Mouse (Mus musculus) embryonic facial prominence, embryonic 11.5 days (tissue): ENCODE data around the gene Dip2a. TPM values are rescaled to one million over a fixed set of nuclear protein-coding genes. Genes with fewer than 3 reads are reported as not detected.

Experiments used
- ATAC-seq: fragments of 200-750 bp; cut with Nextera tagmentation; replicated peaks from 2 replicates; pipeline ENCODE4 v1.8.0; 2017; ENCODE audit warnings: low read depth; ENCODE audit not compliant: insufficient number of reproducible peaks, low FRiP score, low TSS enrichment
- DNase-seq: peaks from one replicate; pipeline ENCODE4 v3.0.0-alpha.2; 2015; ENCODE audit warnings: low spot score
- H3K27ac ChIP-seq: fragments of 300-500 bp; sonication (generic); replicated peaks from 2 replicates; pipeline ENCODE4 v1.5.1; 2014; ENCODE audit warnings: mild to moderate bottlenecking, low read depth, low read length, control low read depth
- H3K27me3 ChIP-seq: fragments of 300-500 bp; sonication (generic); 2 replicates; pipeline ENCODE4 v1.6.1; 2014; ENCODE audit warnings: mild to moderate bottlenecking, low read length, moderate library complexity, mixed read lengths; ENCODE audit not compliant: control insufficient read depth, insufficient read depth
- H3K36me3 ChIP-seq: fragments of 300-500 bp; sonication (generic); replicated peaks from 2 replicates; pipeline ENCODE4 v1.6.1; 2014; ENCODE audit warnings: low read depth, mild to moderate bottlenecking, low read length, moderate library complexity, mixed read lengths; ENCODE audit not compliant: control insufficient read depth, insufficient read depth
- H3K4me1 ChIP-seq: fragments of 300-500 bp; sonication (generic); 2 replicates; pipeline ENCODE4 v1.6.1; 2014; ENCODE audit warnings: low read length, mixed read lengths; ENCODE audit not compliant: control insufficient read depth, insufficient read depth
- H3K4me2 ChIP-seq: fragments of 300-500 bp; sonication (generic); 2 replicates; pipeline ENCODE4 v1.6.1; 2014; ENCODE audit warnings: low read depth, mild to moderate bottlenecking, control low read depth, low read length, moderate library complexity
- H3K4me3 ChIP-seq: fragments of 300-500 bp; sonication (generic); 2 replicates; pipeline ENCODE4 v1.5.1; 2014; ENCODE audit warnings: low read depth, low read length, control low read depth
- H3K9ac ChIP-seq: fragments of 300-500 bp; sonication (generic); replicated peaks from 2 replicates; pipeline ENCODE4 v1.6.1; 2014; ENCODE audit warnings: mild to moderate bottlenecking, control low read depth, low read length
- H3K9me3 ChIP-seq: fragments of 300-500 bp; sonication (generic); replicated peaks from 2 replicates; pipeline ENCODE4 v1.6.1; 2016; ENCODE audit warnings: mild to moderate bottlenecking, low read length, inconsistent platforms, mixed read lengths; ENCODE audit not compliant: control insufficient read depth
- WGBS: fragments of 180-500 bp; shearing (Covaris S2); extraction: QIAGEN DNeasy Blood & Tissue Kit; methylation state at CpG from one replicate; pipeline ENCODE4 v1.1.7; 2014; 5-methylcytosine and 5-hydroxymethylcytosine counted together
- polyA plus RNA-seq: library from polyadenylated mRNA; unstranded; fragments of >200 nt; fragmentation: Nextera tagmentation; extraction: Ambion mirVana; gene quantifications from 2 replicates; pipeline ENCODE4 v1.2.1, GENCODE M21; 2014

Dip2a gene
- polyA plus RNA-seq, 1 experiment from 2014 or later: 3.9 TPM

DNA sequence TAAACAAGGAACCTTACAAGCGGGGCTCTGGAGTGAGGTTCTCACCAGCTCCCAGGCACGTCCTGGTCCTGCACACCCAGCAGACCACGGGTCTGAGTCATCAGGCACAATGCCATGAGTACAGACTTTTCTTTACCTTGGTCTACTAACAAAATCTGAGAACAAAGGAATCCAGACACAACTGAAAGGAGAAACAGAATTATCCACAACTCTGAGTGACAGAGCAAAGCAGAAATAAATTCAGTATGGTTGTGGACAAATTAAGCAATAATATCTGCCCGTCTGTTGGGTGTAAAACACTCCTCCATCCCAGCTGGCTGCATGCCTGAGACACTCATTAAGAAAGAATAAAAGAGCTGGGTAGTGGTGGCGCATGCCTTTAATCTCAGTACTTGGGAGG is 13.4 kb upstream of the Dip2a start:
- Histone ChIP-seq H3K9ac (no peak overlapping the region), H3K27me3 (no peaks in the 10 kb centered on the region), H3K4me1 (no peaks in the 10 kb centered on the region), H3K4me2 (no peak overlapping the region), H3K4me3 (no peak overlapping the region), H3K27ac (no peak overlapping the region), H3K36me3 (peaks cover 3% of the 10 kb centered on the region; the same call in 1 of the 2 replicates), H3K9me3 (no peaks in the 10 kb centered on the region)
- 89% methylated on average over 5 of the region's 5 CpGs for WGBS
- ATAC-seq (no peak), DNase-seq (no peak)

GRCm38 (mm10) chr10:76357286-76357875 is 12.3 kb upstream of the Dip2a start:
- H3K27me3 ChIP-seq: no peaks in the 10 kb centered on the region
- H3K4me3 ChIP-seq: no peak overlapping the region
- no peaks in the 10 kb centered on the region for H3K4me1 ChIP-seq
- H3K4me2 ChIP-seq: no peak overlapping the region
- no peaks in the 10 kb centered on the region for H3K9me3 ChIP-seq
- WGBS: 91% methylated on average over 8 of the region's 8 CpGs
- peaks cover 3% of the 10 kb centered on the region; the same call in 1 of the 2 replicates for H3K36me3 ChIP-seq
- DNase-seq (no peak), ATAC-seq (no peak)
- H3K9ac ChIP-seq: no peak overlapping the region
- no peak overlapping the region for H3K27ac ChIP-seq

DNA sequence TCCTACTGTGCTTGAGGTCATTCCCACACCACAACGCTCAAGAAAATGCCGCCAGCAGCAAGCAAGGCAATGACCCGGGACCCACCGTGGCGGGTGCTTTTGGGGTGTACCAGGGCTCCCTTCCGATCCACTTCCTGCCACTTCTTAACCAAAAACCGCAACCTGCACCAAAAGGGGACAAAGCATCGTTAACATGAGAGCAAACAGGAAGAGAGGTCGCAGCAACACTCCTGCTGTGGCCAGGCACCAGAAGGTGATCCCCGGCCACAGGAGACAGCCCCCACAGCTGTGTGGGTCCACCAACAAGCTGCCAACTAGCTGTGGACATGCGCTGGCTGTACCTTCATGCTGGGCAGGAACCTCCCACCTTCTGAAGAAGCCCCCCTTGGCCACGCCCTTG is 9.9 kb upstream of the Dip2a start:
- no peak for DNase-seq
- Histone ChIP-seq H3K9ac (no peak overlapping the region), H3K4me3 (no peak overlapping the region), H3K4me2 (no peak overlapping the region), H3K9me3 (no peaks in the 10 kb centered on the region), H3K27ac (no peak overlapping the region), H3K36me3 (peaks cover 3% of the 10 kb centered on the region), H3K27me3 (no peaks in the 10 kb centered on the region), H3K4me1 (no peaks in the 10 kb centered on the region)
- no peak for ATAC-seq
- WGBS: 89% methylated on average over 12 of the region's 12 CpGs

- H3K9me3 ChIP-seq: no peaks in the 10 kb centered on the region
- no peak overlapping the region for H3K4me2 ChIP-seq
- no peaks in the 10 kb centered on the region for H3K27me3 ChIP-seq
- no peak overlapping the region for H3K4me3 ChIP-seq
- no peak for ATAC-seq
- DNase-seq: no peak
- H3K27ac ChIP-seq: no peak overlapping the region
- H3K9ac ChIP-seq: no peak overlapping the region
- H3K36me3 ChIP-seq: peaks cover 3% of the 10 kb centered on the region
- H3K4me1 ChIP-seq: no peaks in the 10 kb centered on the region
- WGBS: 96% methylated on average over 12 of the region's 12 CpGs
Measured at GRCm38 (mm10) chr10:76353986-76354385, 8.9 kb upstream of the Dip2a start.

DNA sequence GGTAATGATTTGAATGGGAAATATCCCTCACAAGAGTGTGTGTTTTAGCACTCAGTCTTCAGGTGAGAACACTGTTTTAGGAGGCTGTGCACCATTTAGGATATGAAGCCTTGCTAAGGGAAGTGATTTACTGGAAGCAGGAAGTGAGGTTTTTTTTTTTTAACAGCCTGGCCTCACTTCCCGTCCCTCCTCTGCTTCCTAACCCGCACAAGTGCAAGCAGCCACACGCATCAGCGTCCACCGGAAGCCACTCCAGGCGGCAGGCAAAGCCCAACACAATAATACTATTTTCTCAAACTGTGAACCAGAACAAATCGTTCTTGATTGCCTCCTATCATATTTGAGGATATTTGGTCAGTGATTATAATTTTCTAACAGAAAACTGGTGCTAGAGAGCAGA is 6.9 kb upstream of the Dip2a start:
- Histone ChIP-seq H3K36me3 (peaks cover 3% of the 10 kb centered on the region), H3K4me1 (no peaks in the 10 kb centered on the region), H3K9ac (no peak overlapping the region), H3K27ac (no peak overlapping the region), H3K9me3 (no peaks in the 10 kb centered on the region), H3K4me2 (no peak overlapping the region), H3K27me3 (no peaks in the 10 kb centered on the region), H3K4me3 (no peak overlapping the region)
- ATAC-seq (no peak), DNase-seq (no peak)
- WGBS: 84% methylated on average over 7 of the region's 7 CpGs

DNA sequence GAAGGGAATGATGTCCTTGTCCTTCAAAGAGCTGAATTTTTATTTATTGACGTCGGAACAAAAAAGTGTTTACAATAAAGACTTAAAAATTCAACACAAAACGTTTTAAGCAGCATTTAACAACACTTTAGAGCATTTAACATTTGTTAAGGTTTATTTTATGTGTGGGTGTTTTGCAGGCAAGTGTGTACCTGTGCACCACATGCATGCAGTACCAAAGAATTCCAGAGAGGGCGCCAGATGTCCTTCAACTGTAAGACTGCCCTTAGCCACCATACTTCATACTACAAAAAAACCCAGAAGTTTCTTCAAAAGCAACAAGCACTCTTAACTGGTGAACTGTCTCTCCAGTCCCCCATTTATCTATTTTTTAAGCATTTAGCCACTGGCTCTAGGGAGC is 1.5 kb upstream of the Dip2a start:
- Histone ChIP-seq H3K4me1 (peaks cover 3% of the 10 kb centered on the region; the same call in 1 of the 2 replicates), H3K4me2 (no peak overlapping the region), H3K9me3 (no peaks in the 10 kb centered on the region), H3K36me3 (no peaks in the 10 kb centered on the region; the same call in 1 of the 2 replicates), H3K9ac (no peak overlapping the region), H3K27me3 (no peaks in the 10 kb centered on the region), H3K4me3 (no peak overlapping the region), H3K27ac (no peak overlapping the region)
- no peak for ATAC-seq
- WGBS: 8% methylated on average over 4 of the region's 4 CpGs
- peak; percentile 74 for DNase-seq

DNA sequence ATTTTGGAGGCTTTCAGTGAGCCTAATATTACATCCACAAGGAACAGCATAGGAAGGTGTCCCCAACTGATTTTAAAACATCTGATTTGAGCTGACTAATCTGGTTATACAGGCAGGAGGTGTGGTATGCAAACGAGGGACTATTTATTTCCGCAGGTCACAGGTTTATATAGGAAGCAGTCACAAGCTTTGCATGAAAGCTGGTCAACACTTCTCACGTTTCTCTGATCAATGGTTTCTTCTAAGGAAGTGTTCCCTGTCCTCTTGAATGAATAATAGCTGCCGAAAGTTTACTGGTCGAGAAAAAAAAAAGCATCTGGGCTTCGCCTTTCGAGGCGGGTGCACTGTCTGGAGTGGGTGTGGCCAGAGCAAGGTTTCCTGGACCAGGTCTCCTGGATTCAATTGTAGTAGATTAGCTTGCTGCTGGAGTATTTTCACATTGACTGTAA is 976 bp upstream of the Dip2a start:
- Histone ChIP-seq H3K4me2 (no peak overlapping the region; the same call in 1 of the 2 replicates), H3K9ac (no peak overlapping the region), H3K9me3 (no peaks in the 10 kb centered on the region), H3K4me3 (peak overlapping the region; percentile 73; the same call in 1 of the 2 replicates), H3K27ac (no peak overlapping the region), H3K27me3 (no peaks in the 10 kb centered on the region), H3K36me3 (no peaks in the 10 kb centered on the region; the same call in 1 of the 2 replicates), H3K4me1 (peaks cover 3% of the 10 kb centered on the region; the same call in 1 of the 2 replicates)
- peak; percentile 62 for DNase-seq
- 20% methylated on average over 8 of the region's 8 CpGs for WGBS
- no peak for ATAC-seq

DNA sequence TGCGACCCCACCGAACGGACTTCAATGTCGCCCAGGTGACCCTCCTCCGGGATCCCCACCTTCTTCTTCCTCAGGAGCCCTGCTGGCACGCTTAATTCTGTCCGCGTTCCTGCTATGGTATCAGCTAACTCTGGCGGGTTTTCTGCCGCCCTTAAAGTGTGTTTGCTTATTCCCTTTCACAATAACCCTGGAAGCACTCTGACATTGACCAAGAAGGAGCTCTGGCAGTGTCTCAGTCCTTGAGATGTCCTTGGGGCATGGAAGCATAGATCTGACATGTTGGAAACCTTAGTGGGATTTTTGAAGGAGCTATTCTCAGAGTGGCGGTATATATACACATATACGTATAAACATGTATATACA is 430 bp upstream of the Dip2a start:
- peak overlapping the region; percentile 74 for H3K4me2 ChIP-seq
- no peaks in the 10 kb centered on the region for H3K27me3 ChIP-seq
- H3K4me1 ChIP-seq: peaks cover 3% of the 10 kb centered on the region; the same call in 1 of the 2 replicates
- ATAC-seq: no peak
- peak overlapping the region; percentile 90 for H3K9ac ChIP-seq
- no peaks in the 10 kb centered on the region; the same call in 1 of the 2 replicates for H3K36me3 ChIP-seq
- H3K9me3 ChIP-seq: no peaks in the 10 kb centered on the region
- H3K4me3 ChIP-seq: peak overlapping the region; percentile 73
- WGBS: 6% methylated on average over 12 of the region's 12 CpGs
- H3K27ac ChIP-seq: no peak overlapping the region
- no peak for DNase-seq
